Mouse (Mus musculus): ENCODE results near the gene Maco1. TPM values are rescaled to one million over a fixed set of nuclear protein-coding genes. Genes with fewer than 3 reads are reported as not detected.
"Not testable (repeated sequence)": the region's sequence is repeated elsewhere in the genome, so short reads cannot be mapped to it uniquely, and the experiment has no call there.

Gene Maco1
- total RNA-seq, 1 experiment, result 56.1 TPM

- H3K4me3 ChIP-seq (ENCODE audit: insufficient read depth in 1 of 2, low read depth in 1 of 2, low read length in 2 of 2, poor library complexity in 1 of 2, severe bottlenecking in 1 of 2), result no peak overlapping the region
- DNase-seq (ENCODE audit: low read depth, low spot score), result no peak
- H3K9me3 ChIP-seq (ENCODE audit: control insufficient read depth, insufficient read depth, low read depth, low read length), result no peaks in the 10 kb centered on the region
- no peak overlapping the region for H3K9ac ChIP-seq (ENCODE audit: insufficient read depth, low read depth, low read length, poor library complexity, severe bottlenecking)
- in situ Hi-C loops (cut with MboI; ENCODE audit: low sequenced_read_pairs in 2 of 2, unreplicated experiment in 2 of 2), result no loop called here
- peaks cover 4 to 9% of the 10 kb centered on the region in 2 experiments; a peak in 2 of 4 replicates for H3K4me1 ChIP-seq (ENCODE audit: control insufficient read depth in 2 of 2, insufficient read depth in 2 of 2, low read length in 2 of 2, poor library complexity in 1 of 2)
- peaks cover 3% of the 10 kb centered on the region; the same call in 1 of the 2 replicates for H3K36me3 ChIP-seq (ENCODE audit: control insufficient read depth, insufficient read depth, low read length, poor library complexity, severe bottlenecking)
- H3K27ac ChIP-seq (ENCODE audit: insufficient read depth, low read depth, low read length, poor library complexity, severe bottlenecking), result no peak overlapping the region
- TF ChIP-seq ZNF384 (IDR thresholded peaks at IDR 0.05; ENCODE audit: low read depth, low read length), result no peak
- TF ChIP-seq CHD2 (IDR thresholded peaks at IDR 0.05; ENCODE audit: low read depth, low read length), result no peak
- no peak for TF ChIP-seq ZC3H11A (IDR thresholded peaks at IDR 0.05; ENCODE audit: borderline replicate concordance, low read depth, low read length)
- TF ChIP-seq HCFC1 (IDR thresholded peaks at IDR 0.05; ENCODE audit: borderline replicate concordance, insufficient read depth, low read length), result no peak
- TF ChIP-seq MAFK (IDR thresholded peaks at IDR 0.05; ENCODE audit: insufficient read depth, low read depth, low read length), result no peak
These were observed 5.6 kb downstream of the Maco1 start for GRCm38 (mm10) chr4:134847587-134847986.

GRCm38 (mm10) chr4:134843566-134843965, 9.6 kb downstream of the Maco1 start:
- no peak for TF ChIP-seq ZNF384 (IDR thresholded peaks at IDR 0.05; ENCODE audit: low read depth, low read length)
- no peak for TF ChIP-seq CHD2 (IDR thresholded peaks at IDR 0.05; ENCODE audit: low read depth, low read length)
- no peak for TF ChIP-seq ZC3H11A (IDR thresholded peaks at IDR 0.05; ENCODE audit: borderline replicate concordance, low read depth, low read length)
- no peak for TF ChIP-seq MAFK (IDR thresholded peaks at IDR 0.05; ENCODE audit: insufficient read depth, low read depth, low read length)
- no peak for TF ChIP-seq HCFC1 (IDR thresholded peaks at IDR 0.05; ENCODE audit: borderline replicate concordance, insufficient read depth, low read length)
- peaks cover 4 to 12% of the 10 kb centered on the region in 2 experiments; a peak in 2 of 4 replicates for H3K4me1 ChIP-seq (ENCODE audit: control insufficient read depth in 2 of 2, insufficient read depth in 2 of 2, low read length in 2 of 2, poor library complexity in 1 of 2)
- 0 out of 2 replicates have a peak, but pooled peaks cover 1% of the 10 kb centered on the region for H3K36me3 ChIP-seq (ENCODE audit: control insufficient read depth, insufficient read depth, low read length, poor library complexity, severe bottlenecking)
- in situ Hi-C loops (cut with MboI; ENCODE audit: low sequenced_read_pairs in 2 of 2, unreplicated experiment in 2 of 2), result no loop called here
- DNase-seq (ENCODE audit: low read depth, low spot score), result no peak
- H3K27ac ChIP-seq (ENCODE audit: insufficient read depth, low read depth, low read length, poor library complexity, severe bottlenecking), result no peak overlapping the region
- no peaks in the 10 kb centered on the region for H3K9me3 ChIP-seq (ENCODE audit: control insufficient read depth, insufficient read depth, low read depth, low read length)
- no peak overlapping the region for H3K4me3 ChIP-seq (ENCODE audit: insufficient read depth in 1 of 2, low read depth in 1 of 2, low read length in 2 of 2, poor library complexity in 1 of 2, severe bottlenecking in 1 of 2)
- no peak overlapping the region for H3K9ac ChIP-seq (ENCODE audit: insufficient read depth, low read depth, low read length, poor library complexity, severe bottlenecking)

- H3K27ac ChIP-seq (ENCODE audit: insufficient read depth, low read depth, low read length, poor library complexity, severe bottlenecking), result no peak overlapping the region; the same call in 1 of the 2 replicates
- TF ChIP-seq ZNF384 (IDR thresholded peaks at IDR 0.05; ENCODE audit: low read depth, low read length) (no peak), HCFC1 (IDR thresholded peaks at IDR 0.05; ENCODE audit: borderline replicate concordance, insufficient read depth, low read length) (no peak)
- H3K9ac ChIP-seq (ENCODE audit: insufficient read depth, low read depth, low read length, poor library complexity, severe bottlenecking), result no peak overlapping the region
- in situ Hi-C loops (cut with MboI; ENCODE audit: low sequenced_read_pairs in 2 of 2, unreplicated experiment in 2 of 2), result no loop called here
- no peak for DNase-seq (ENCODE audit: low read depth, low spot score)
- peaks cover 2 to 6% of the 10 kb centered on the region in 2 experiments; a peak in 2 of 4 replicates for H3K4me1 ChIP-seq (ENCODE audit: control insufficient read depth in 2 of 2, insufficient read depth in 2 of 2, low read length in 2 of 2, poor library complexity in 1 of 2)
- H3K9me3 ChIP-seq (ENCODE audit: control insufficient read depth, insufficient read depth, low read depth, low read length), result no peaks in the 10 kb centered on the region
- H3K36me3 ChIP-seq (ENCODE audit: control insufficient read depth, insufficient read depth, low read length, poor library complexity, severe bottlenecking), result peaks cover 2% of the 10 kb centered on the region; the same call in 1 of the 2 replicates
- no peak overlapping the region for H3K4me3 ChIP-seq (ENCODE audit: insufficient read depth in 1 of 2, low read depth in 1 of 2, low read length in 2 of 2, poor library complexity in 1 of 2, severe bottlenecking in 1 of 2)
These were observed 12.9 kb downstream of the Maco1 start for GRCm38 (mm10) chr4:134840231-134840630.

GRCm38 (mm10) chr4:134838706-134839105, 14.4 kb downstream of the Maco1 start:
- H3K9me3 ChIP-seq (ENCODE audit: control insufficient read depth, insufficient read depth, low read depth, low read length); H3K4me3 ChIP-seq (ENCODE audit: insufficient read depth in 1 of 2, low read depth in 1 of 2, low read length in 2 of 2, poor library complexity in 1 of 2, severe bottlenecking in 1 of 2); in situ Hi-C loops (cut with MboI; ENCODE audit: low sequenced_read_pairs in 2 of 2, unreplicated experiment in 2 of 2); H3K36me3 ChIP-seq (ENCODE audit: control insufficient read depth, insufficient read depth, low read length, poor library complexity, severe bottlenecking); H3K27ac ChIP-seq (ENCODE audit: insufficient read depth, low read depth, low read length, poor library complexity, severe bottlenecking); H3K9ac ChIP-seq (ENCODE audit: insufficient read depth, low read depth, low read length, poor library complexity, severe bottlenecking); DNase-seq (ENCODE audit: low read depth, low spot score); H3K4me1 ChIP-seq (ENCODE audit: control insufficient read depth in 2 of 2, insufficient read depth in 2 of 2, low read length in 2 of 2, poor library complexity in 1 of 2): not testable (repeated sequence)

GRCm38 (mm10) chr4:134838221-134838620, 14.9 kb downstream of the Maco1 start:
- in situ Hi-C loops (cut with MboI; ENCODE audit: low sequenced_read_pairs in 2 of 2, unreplicated experiment in 2 of 2), result no loop called here
- DNase-seq (ENCODE audit: low read depth, low spot score), result no peak
- Histone ChIP-seq H3K4me1 (ENCODE audit: control insufficient read depth in 2 of 2, insufficient read depth in 2 of 2, low read length in 2 of 2, poor library complexity in 1 of 2) (peaks cover 2 to 6% of the 10 kb centered on the region in 2 experiments; a peak in 2 of 4 replicates), H3K9me3 (ENCODE audit: control insufficient read depth, insufficient read depth, low read depth, low read length) (no peaks in the 10 kb centered on the region), H3K4me3 (ENCODE audit: insufficient read depth in 1 of 2, low read depth in 1 of 2, low read length in 2 of 2, poor library complexity in 1 of 2, severe bottlenecking in 1 of 2) (no peak overlapping the region), H3K27ac (ENCODE audit: insufficient read depth, low read depth, low read length, poor library complexity, severe bottlenecking) (peak overlapping the region; percentile 58; the same call in 1 of the 2 replicates), H3K9ac (ENCODE audit: insufficient read depth, low read depth, low read length, poor library complexity, severe bottlenecking) (no peak overlapping the region; the same call in 1 of the 2 replicates), H3K36me3 (ENCODE audit: control insufficient read depth, insufficient read depth, low read length, poor library complexity, severe bottlenecking) (peaks cover 2% of the 10 kb centered on the region; the same call in 1 of the 2 replicates)
- TF ChIP-seq ZC3H11A (IDR thresholded peaks at IDR 0.05; ENCODE audit: borderline replicate concordance, low read depth, low read length) (no peak), MAFK (IDR thresholded peaks at IDR 0.05; ENCODE audit: insufficient read depth, low read depth, low read length) (no peak)
